Mouse (Mus musculus) kidney, adult 8-10 months (tissue): ENCODE measurements at regions not wholly inside any gene's neighbourhood (a gene's known extent, or its start where the extent isn't known, plus 50 kb on each side); places are given as distances from the start of the nearest gene placed in this dataset.

Source experiments
- DNase-seq, 2 experiments: peaks; one replicate each; pipeline ENCODE4 v3.0.0; 2022

DNA sequence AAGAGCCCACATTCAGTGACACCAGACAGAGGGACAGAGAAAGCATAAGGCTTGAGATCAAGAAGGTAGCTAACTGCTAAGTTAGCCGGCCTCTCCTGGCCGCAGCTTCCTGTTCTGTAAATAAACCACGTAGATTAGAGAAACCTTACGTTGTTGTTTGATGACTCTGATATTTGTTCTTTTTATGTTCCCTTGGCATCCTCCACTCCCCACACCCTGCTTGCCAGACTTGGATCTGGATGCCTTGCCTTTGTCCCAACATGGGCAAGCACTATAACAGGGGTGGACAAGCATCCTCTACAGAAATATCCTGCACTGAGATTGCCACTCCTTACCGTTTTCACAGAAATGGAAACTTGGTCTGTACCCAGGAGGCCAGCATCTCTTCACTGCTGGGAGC, 661.4 kb downstream of the Zfp706 start:
- no peak for DNase-seq

DNA sequence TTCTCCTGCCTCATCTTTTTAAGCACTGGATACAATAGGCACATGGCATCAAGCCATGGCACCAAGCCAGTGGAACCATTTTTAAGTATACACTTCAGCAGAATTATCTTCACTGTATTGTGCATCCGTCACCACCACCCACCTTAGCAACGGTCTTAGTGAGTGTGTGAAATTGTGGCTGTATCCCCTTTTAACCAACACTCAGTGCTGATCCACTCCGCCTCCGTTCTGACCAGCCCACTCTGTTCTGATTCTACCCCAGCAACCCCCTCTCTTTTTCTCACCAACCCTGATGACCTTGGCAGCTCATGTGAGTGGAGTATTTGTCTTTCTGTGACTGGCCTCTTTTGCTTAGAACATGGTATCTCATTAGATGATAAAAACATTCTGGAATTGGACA, 662.2 kb downstream of the Zfp706 start:
- no peak for DNase-seq

DNA sequence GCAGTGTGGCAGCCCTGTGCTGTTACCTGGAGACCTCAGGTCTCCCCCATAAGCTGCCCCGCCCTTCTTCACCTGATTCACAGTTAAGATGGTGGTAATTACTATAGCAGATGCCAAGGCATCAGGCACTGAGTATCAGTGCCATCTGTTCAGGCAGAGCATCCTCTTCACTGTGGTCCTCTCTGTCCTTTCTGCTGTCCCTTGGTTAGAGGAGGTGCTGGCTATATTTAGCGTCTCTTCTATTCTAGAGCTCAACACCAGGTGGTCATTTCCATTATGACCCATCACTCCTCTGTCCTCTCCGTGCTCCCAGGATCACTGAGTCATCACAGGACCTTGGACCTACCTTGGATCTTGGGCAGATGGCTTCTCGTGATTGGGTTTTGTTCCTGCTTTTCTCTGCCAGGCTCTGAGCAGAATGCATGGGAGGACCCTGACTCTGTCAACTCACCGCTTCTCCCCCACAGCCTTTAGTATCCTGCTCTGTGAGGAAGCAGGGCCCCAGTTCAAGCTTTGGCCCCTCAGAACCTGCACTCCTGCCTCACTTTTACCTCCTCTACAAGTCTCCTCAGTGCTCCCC, 667.5 kb downstream of the Zfp706 start:
- DNase-seq = no peak

DNA sequence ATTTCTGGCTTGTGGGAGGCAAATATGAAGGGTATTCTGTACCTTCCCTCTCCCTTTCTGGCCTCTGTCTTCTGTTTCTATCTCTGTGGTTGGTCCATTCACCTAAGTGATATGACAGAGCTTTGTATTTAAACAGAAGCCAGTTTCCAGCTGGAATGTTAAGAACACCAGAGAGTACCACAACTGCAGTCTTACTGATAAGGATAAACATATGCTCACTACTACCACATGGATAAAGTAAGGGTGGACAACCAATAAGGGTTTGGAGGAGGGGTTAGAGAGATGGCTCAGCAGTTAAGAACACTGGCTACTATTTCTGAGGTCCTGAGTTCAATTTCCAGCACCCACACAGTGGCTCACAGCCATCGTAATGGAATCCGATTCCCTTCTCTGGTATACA, 668.8 kb downstream of the Zfp706 start:
- DNase-seq = no peak

DNA sequence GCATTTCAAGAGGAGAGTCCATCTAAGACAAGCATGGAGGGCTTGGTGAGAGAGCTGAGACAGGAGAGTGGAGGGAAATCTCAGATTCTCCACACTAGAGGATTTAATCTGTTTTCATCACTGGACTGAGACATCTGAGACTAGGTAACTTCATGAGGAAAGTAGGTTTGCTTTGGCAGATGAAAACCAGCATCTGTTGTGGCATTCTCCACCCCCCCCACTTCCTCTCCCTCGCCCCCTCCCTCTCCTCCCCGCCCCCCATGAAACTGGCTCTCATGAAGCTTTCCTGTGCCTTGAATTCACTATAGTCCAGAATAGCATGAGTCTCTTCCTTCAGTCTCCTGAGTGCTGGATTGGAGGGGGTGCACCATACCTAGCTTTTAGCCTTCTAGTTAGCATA, 670.7 kb downstream of the Zfp706 start:
- DNase-seq = no peak

DNA sequence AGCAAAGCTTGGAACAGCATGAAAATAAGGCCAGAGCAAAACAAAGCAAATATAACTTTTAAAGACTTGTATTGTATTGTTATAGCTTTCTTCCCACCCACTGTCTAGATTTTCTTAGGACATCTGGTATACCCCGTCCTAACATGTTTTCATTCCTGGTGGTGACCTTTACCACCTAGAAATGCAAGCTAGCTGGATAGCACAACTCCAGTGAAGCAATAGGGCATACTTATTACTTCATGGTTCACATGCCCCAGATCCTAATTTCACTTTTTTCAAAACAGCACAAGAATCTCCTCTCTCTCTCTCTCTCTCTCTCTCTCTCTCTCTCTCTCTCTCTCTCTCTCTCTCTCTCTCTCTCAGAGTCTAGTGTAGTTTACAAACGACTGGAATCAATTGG, 672.5 kb downstream of the Zfp706 start:
- no peak for DNase-seq

DNA sequence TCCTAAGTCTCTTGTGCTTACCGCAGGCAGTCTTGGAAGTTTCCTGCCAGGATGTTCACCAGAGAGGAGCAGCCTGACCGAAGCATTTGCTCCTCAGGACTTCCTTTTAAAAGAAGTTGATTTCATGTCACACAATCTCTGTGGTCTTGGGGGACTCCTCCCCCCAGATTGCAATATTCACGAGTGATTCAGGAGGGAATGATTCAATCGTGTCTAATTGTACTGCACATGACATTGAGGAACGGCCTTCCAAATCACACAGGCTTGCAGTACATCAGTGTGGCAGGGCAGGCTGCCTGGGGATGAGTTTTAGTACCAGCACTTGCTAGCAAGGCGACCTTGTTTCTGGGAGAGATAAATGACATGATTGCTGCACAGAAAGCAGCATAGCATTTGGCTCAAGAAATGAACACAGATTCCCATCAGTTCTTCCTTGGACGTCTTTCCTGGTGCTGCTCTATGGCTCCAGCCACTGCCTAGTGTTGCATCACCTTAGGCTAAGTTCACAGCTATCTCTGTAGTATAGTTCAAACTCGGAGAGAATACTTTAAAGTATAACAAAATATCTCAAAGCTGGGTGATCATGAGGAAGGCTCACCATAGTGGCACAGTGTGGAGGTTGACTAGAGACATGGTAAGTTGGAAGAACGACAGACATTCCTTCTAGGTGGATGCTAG, 673.0 kb downstream of the Zfp706 start:
- no peak for DNase-seq

DNA sequence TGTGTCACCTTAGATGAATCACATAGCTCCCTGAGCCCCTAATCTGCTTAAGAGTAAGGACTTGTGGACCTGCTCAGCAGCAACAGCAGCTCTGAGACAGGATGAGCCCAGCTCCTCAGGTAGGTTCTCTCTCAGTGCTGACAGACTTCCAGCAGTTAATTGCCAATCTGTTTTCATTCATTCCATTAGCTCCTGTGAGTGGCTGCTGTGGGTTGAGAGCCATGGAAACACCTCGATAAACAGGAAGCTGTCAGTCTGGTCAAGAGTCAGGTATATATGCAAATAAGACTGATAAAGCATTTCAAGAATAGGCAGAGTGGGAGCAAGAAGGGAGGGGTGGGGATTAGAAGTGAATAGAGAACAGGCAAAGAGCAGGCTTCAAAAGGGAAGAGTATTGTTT, 673.7 kb downstream of the Zfp706 start:
- DNase-seq = no peak

DNA sequence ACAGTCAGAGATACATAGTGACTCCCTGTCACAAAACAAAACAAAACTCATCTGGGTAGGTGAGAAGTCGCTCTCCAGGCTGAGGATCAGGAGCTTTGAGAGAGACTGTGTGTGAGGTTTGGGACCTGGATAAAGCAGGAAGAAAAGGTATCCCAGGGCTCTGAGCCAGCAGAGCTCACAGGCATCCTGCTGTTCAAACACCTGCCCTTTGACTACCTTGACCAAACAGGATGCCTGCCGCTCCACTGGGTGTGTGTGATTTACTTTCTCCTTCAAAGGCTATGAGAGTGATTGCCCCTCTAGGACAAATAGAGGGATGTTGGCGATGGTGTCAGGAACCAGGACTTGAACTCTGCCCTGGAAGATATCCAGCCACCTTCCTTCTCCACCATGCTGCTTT, 674.3 kb downstream of the Zfp706 start:
- DNase-seq = no peak
